15 mouse cellular contexts compared by ENCODE assay signal in genomic region chr6:34626586-34627245, GRCm38 (mm10). TPM values are rescaled to one million over a fixed set of nuclear protein-coding genes. Genes with fewer than 3 reads are reported as not detected.
DNase-seq lines count a peak whose midpoint lies in the region; ATAC-seq lines count a peak whose summit lies in the region.
"Had no signal": no experiment of that assay in that cellular context is flagged by ENCODE, and none has a peak within 500 bp of the region (broad histone marks: within the 10 kb centered on the region; RNA-seq: fewer than 3 reads in every experiment).

No protein-coding gene starts in this region.

- H3K9me3 ChIP-seq in heart, embryonic 15.5 days (replicated peaks) = no peaks in the 10 kb centered on the region
- H3K9me3 ChIP-seq in lung, embryonic 15.5 days = no peaks in the 10 kb centered on the region
- H3K9me3 ChIP-seq in kidney, embryonic 14.5 days (ENCODE audit: control insufficient read depth, low read length) = no peaks in the 10 kb centered on the region
- H3K9me3 ChIP-seq in stomach, embryonic 16.5 days (replicated peaks; ENCODE audit: control insufficient read depth, low read length) = no peaks in the 10 kb centered on the region
- H3K9me3 ChIP-seq: embryonic facial prominence, embryonic 10.5 days; midbrain, embryonic 10.5 days had no signal

- no peak overlapping the region for H3K4me3 ChIP-seq in heart, embryonic 15.5 days
- no peak overlapping the region for H3K4me3 ChIP-seq in lung, embryonic 15.5 days
- no peak overlapping the region for H3K4me3 ChIP-seq in kidney, embryonic 14.5 days (ENCODE audit: low read length)
- H3K4me3 ChIP-seq in stomach, embryonic 16.5 days (replicated peaks; ENCODE audit: low read length) = no peak overlapping the region
- H3K4me3 ChIP-seq: embryonic facial prominence, embryonic 10.5 days; midbrain, embryonic 10.5 days had no signal

- no peaks in the 10 kb centered on the region for H3K36me3 ChIP-seq in heart, embryonic 15.5 days
- no peaks in the 10 kb centered on the region for H3K36me3 ChIP-seq in lung, embryonic 15.5 days
- no peaks in the 10 kb centered on the region for H3K36me3 ChIP-seq in kidney, embryonic 14.5 days (ENCODE audit: control insufficient read depth, insufficient read depth, low read length)
- H3K36me3 ChIP-seq in stomach, embryonic 16.5 days (ENCODE audit: control insufficient read depth, insufficient read depth, low read length) = no peaks in the 10 kb centered on the region
- H3K36me3 ChIP-seq: embryonic facial prominence, embryonic 10.5 days; midbrain, embryonic 10.5 days had no signal

- ATAC-seq in heart, embryonic 15.5 days (replicated peaks; ENCODE audit: insufficient number of reproducible peaks, insufficient read depth, low FRiP score, low read depth) = no peak
- no peak for ATAC-seq in lung, embryonic 15.5 days (ENCODE audit: borderline replicate concordance, extremely low read depth, low FRiP score, low TSS enrichment)
- ATAC-seq in kidney, embryonic 14.5 days (ENCODE audit: low FRiP score, low TSS enrichment) = no peak
- no peak for ATAC-seq in stomach, embryonic 16.5 days (ENCODE audit: insufficient read depth, low FRiP score)
- ATAC-seq: CD4-positive, CD25-positive, alpha-beta regulatory T cell, adult 4 months had no signal

- no peak overlapping the region for H3K9ac ChIP-seq in heart, embryonic 15.5 days
- H3K9ac ChIP-seq in lung, embryonic 15.5 days = no peak overlapping the region
- H3K9ac ChIP-seq in kidney, embryonic 14.5 days (ENCODE audit: low read depth, low read length) = no peak overlapping the region
- no peak overlapping the region for H3K9ac ChIP-seq in stomach, embryonic 16.5 days (ENCODE audit: low read length)

- H3K27ac ChIP-seq in heart, embryonic 15.5 days = peak overlapping the region; percentile 65
- H3K27ac ChIP-seq in lung, embryonic 15.5 days = peak overlapping the region; percentile 82
- peak overlapping the region; percentile 74; the same call in 1 of the 2 replicates for H3K27ac ChIP-seq in kidney, embryonic 14.5 days (ENCODE audit: low read depth, low read length)
- peak overlapping the region; percentile 10; the same call in 1 of the 2 replicates for H3K27ac ChIP-seq in stomach, embryonic 16.5 days (ENCODE audit: low read length)
- H3K27ac ChIP-seq: embryonic facial prominence, embryonic 10.5 days; midbrain, embryonic 10.5 days had no signal

- H3K27me3 ChIP-seq in heart, embryonic 15.5 days = no peaks in the 10 kb centered on the region
- no peaks in the 10 kb centered on the region for H3K27me3 ChIP-seq in lung, embryonic 15.5 days
- no peaks in the 10 kb centered on the region for H3K27me3 ChIP-seq in kidney, embryonic 14.5 days (ENCODE audit: control insufficient read depth, insufficient read depth, low read length)
- no peaks in the 10 kb centered on the region for H3K27me3 ChIP-seq in stomach, embryonic 16.5 days (ENCODE audit: control insufficient read depth, insufficient read depth, low read length)

- intact Hi-C loops in heart, postnatal 14 days (cut with DNase I) = no loop called here
- intact Hi-C loops in left cerebral cortex, postnatal 25 days (cut with DNase I) = no loop called here

- H3K4me2 ChIP-seq in heart, embryonic 15.5 days = 0 out of 2 replicates have a peak overlapping the region, but pooled peaks have one; percentile 1
- H3K4me2 ChIP-seq in lung, embryonic 15.5 days = 0 out of 2 replicates have a peak overlapping the region, but pooled peaks have one; percentile 20
- H3K4me2 ChIP-seq in kidney, embryonic 14.5 days (replicated peaks; ENCODE audit: low read depth, low read length) = no peak overlapping the region
- H3K4me2 ChIP-seq in stomach, embryonic 16.5 days (ENCODE audit: low read depth, low read length) = no peak overlapping the region

- 32% methylated on average over 8 of the region's 8 CpGs for WGBS in heart, embryonic 15.5 days
- WGBS in lung, embryonic 15.5 days = 34% methylated on average over 8 of the region's 8 CpGs
- 54% methylated on average over 8 of the region's 8 CpGs for whole genome bisulfite sequencing in kidney, embryonic 14.5 days
- 50% methylated on average over 8 of the region's 8 CpGs for WGBS in stomach, embryonic 16.5 days

- H3K4me1 ChIP-seq in heart, embryonic 15.5 days (replicated peaks) = peaks cover 23% of the 10 kb centered on the region
- peaks cover 31% of the 10 kb centered on the region for H3K4me1 ChIP-seq in lung, embryonic 15.5 days
- H3K4me1 ChIP-seq in kidney, embryonic 14.5 days (ENCODE audit: control insufficient read depth, insufficient read depth, low read length) = 0 out of 2 replicates have a peak, but pooled peaks cover 6% of the 10 kb centered on the region
- H3K4me1 ChIP-seq in stomach, embryonic 16.5 days (ENCODE audit: control insufficient read depth, insufficient read depth, low read length) = peaks cover 4% of the 10 kb centered on the region; the same call in 1 of the 2 replicates

- DNase-seq in heart, postnatal 14 days = no peak
- no peak for DNase-seq in lung, postnatal 10 days
- no peak for DNase-seq in left cerebral cortex, postnatal 25 days (ENCODE audit: low spot score in 2 of 2)
- DNase-seq: adrenal gland, postnatal 36 days; cerebellum, postnatal 25 days; layer of hippocampus, adult 9-11 months; lung, adult 18-20 months; thymus, adult 18-20 months had no signal

RNA-seq across cellular contexts. Expression of gene Cald1, which starts 28.4 kb away (rescaled TPM):
- 164 TPM in 2 replicates for polyA plus RNA-seq in heart, embryonic 15.5 days (2015; fragmentation: Nextera tagmentation; extraction: Ambion mirVana)
- 10 to 100 TPM; 56.0 to 59.6 TPM for total RNA-seq in heart, postnatal 14 days (2021)
- 292 and 299 TPM in 2 replicates for polyA plus RNA-seq in lung, embryonic 15.5 days (2015; fragmentation: Nextera tagmentation; extraction: Ambion mirVana)
- polyA plus RNA-seq in kidney, embryonic 14.5 days (2014; fragmentation: Nextera tagmentation; extraction: Ambion mirVana) = 165 and 193 TPM in 2 replicates
- 362 and 363 TPM in 2 replicates for polyA plus RNA-seq in stomach, embryonic 16.5 days (2015; fragmentation: Nextera tagmentation; extraction: Ambion mirVana)
- total RNA-seq in left cerebral cortex, postnatal 25 days (2021) = 10 to 100 TPM; 18.4 to 22.0 TPM

Comparison
In these comparisons a context has a peak if more than half of its experiments do, and no peak if none do; other contexts are left out.
1. H3K27ac ChIP-seq: peak in every context shown above with its lines; median percentile 82 in lung, embryonic 15.5 days; 74 in kidney, embryonic 14.5 days; 65 in heart, embryonic 15.5 days; 10 in stomach, embryonic 16.5 days.
2. H3K4me2 ChIP-seq: peak in heart, embryonic 15.5 days (single experiment) and lung, embryonic 15.5 days (single experiment); none in kidney, embryonic 14.5 days (single experiment) and stomach, embryonic 16.5 days (single experiment).